Mouse (Mus musculus) heart, postnatal 0 days (tissue): Measurements from ENCODE around the gene March8. TPM values are rescaled to one million over a fixed set of nuclear protein-coding genes. Genes with fewer than 3 reads are reported as not detected.
A peak's percentile ranks its signal among the peaks of the same experiment; 100 is the strongest.

Source experiments
- ATAC-seq: fragments of 200-750 bp; cut with Nextera tagmentation; 2 replicates; pipeline ENCODE4 v1.8.0; 2017; ENCODE audit warnings: low read depth, moderate number of reproducible peaks, moderate library complexity; ENCODE audit not compliant: insufficient read depth
- DNase-seq: peaks from one replicate; pipeline ENCODE4 v3.0.0-alpha.2; 2016; ENCODE audit warnings: low spot score
- H3K27ac ChIP-seq: fragments of 300-500 bp; sonication (generic); 2 replicates; pipeline ENCODE4 v1.5.1; 2014; ENCODE audit warnings: low read depth, mild to moderate bottlenecking
- H3K27me3 ChIP-seq: fragments of 300-500 bp; sonication (generic); 2 replicates; pipeline ENCODE4 v1.6.1; 2014; ENCODE audit warnings: low read length, mixed read lengths; ENCODE audit not compliant: control insufficient read depth, insufficient read depth
- H3K36me3 ChIP-seq: fragments of 300-500 bp; sonication (generic); replicated peaks from 2 replicates; pipeline ENCODE4 v1.6.1; 2014; ENCODE audit warnings: low read length, mixed read lengths; ENCODE audit not compliant: control insufficient read depth, insufficient read depth
- H3K4me1 ChIP-seq: fragments of 300-500 bp; sonication (generic); 2 replicates; pipeline ENCODE4 v1.6.1; 2014; ENCODE audit warnings: antibody characterized with exemption; ENCODE audit not compliant: control insufficient read depth, insufficient read depth
- H3K4me2 ChIP-seq: fragments of 300-500 bp; sonication (generic); 2 replicates; pipeline ENCODE4 v1.6.1; 2014; ENCODE audit warnings: low read depth, mild to moderate bottlenecking, low read length, moderate library complexity
- H3K4me3 ChIP-seq: fragments of 300-500 bp; sonication (generic); 2 replicates; pipeline ENCODE4 v1.5.1; 2014; ENCODE audit warnings: low read depth, low read length
- H3K9ac ChIP-seq: fragments of 300-500 bp; sonication (generic); replicated peaks from 2 replicates; pipeline ENCODE4 v1.6.1; 2014; ENCODE audit warnings: low read depth, low read length, mixed read lengths
- H3K9me3 ChIP-seq: fragments of 300-500 bp; sonication (generic); replicated peaks from 2 replicates; pipeline ENCODE4 v1.6.1; 2016; ENCODE audit warnings: low read length; ENCODE audit not compliant: control insufficient read depth
- CTCF ChIP-seq: IDR thresholded peaks from 2 replicates; pipeline ENCODE4 v1.5.1; 2016; ENCODE audit warnings: antibody characterized with exemption, control low read depth, low read depth
- EP300 ChIP-seq: IDR thresholded peaks from 2 replicates; pipeline ENCODE4 v1.6.1; 2016; ENCODE audit warnings: antibody characterized with exemption, low read depth
- WGBS: fragments of 180-500 bp; shearing (Covaris S2); extraction: QIAGEN DNeasy Blood & Tissue Kit; methylation state at CpG from one replicate; pipeline ENCODE4 v1.1.7; 2014; 5-methylcytosine and 5-hydroxymethylcytosine counted together
- polyA plus RNA-seq: library from polyadenylated mRNA; unstranded; fragments of >200 nt; fragmentation: Nextera tagmentation; extraction: Ambion mirVana; gene quantifications from 2 replicates; pipeline ENCODE4 v1.2.1, GENCODE M21; 2015
- total RNA-seq: library from RNA; depleted of rRNA; stranded (reverse); fragments of >200 nt; gene quantifications from 2 replicates; pipeline ENCODE4 v1.2.3, GENCODE M21; 2014; ENCODE audit warnings: low replicate concordance

March8 gene
- total and polyA plus RNA-seq, 2 experiments from 2014 or later: 17.3 to 73.6 TPM

DNA sequence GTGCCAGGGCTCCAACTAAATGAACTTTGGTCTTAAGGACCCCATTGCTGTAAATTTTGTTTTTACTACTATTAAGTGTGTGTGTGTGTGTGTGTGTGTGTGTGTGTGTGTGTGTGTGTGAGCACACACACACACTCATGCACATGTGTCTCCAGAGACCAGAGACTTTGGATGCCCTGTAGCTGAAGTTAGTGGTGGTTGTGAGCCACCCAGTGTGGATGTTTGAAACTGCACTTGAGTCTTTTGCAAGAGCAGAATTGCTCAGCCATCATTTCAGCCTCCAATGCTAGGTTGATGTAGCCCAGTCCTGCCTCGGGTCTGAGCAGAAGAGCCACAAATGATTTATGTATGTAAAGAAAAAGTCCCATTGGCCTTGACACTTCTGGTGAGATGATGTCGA, 85.8 kb downstream of the March8 start:
- no peak overlapping the region for H3K4me2 ChIP-seq
- peak; percentile 44; the same call in 1 of the 2 replicates for ATAC-seq
- H3K9me3 ChIP-seq: no peaks in the 10 kb centered on the region
- H3K9ac ChIP-seq: no peak overlapping the region
- no peaks in the 10 kb centered on the region for H3K27me3 ChIP-seq
- H3K36me3 ChIP-seq: no peaks in the 10 kb centered on the region
- DNase-seq: no peak
- no peak overlapping the region for H3K27ac ChIP-seq
- WGBS: 60% methylated on average over 2 of the region's 2 CpGs
- TF ChIP-seq EP300 (no peak), CTCF (peak; percentile 48)
- H3K4me3 ChIP-seq: no peak overlapping the region
- no peaks in the 10 kb centered on the region; the same call in 1 of the 2 replicates for H3K4me1 ChIP-seq

DNA sequence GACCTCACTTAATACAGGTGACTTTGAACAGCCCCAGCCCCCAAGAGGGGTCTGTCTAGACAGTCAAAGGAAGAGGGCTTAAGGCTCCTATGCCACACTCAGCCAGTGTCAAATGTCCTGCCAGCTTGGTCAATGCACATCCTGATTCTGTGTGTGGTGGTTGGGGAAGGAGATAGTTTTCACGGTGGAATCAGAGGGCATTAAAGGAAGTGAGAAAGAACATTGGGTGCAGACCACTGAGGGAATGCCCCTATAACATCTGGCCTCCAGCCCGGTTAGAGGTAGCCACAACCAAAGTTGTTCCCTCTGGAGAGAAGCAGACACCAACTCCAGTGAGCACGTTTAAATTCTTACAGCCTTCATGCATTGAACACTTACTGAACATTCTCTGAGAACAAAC, 89.7 kb downstream of the March8 start:
- no peaks in the 10 kb centered on the region for H3K36me3 ChIP-seq
- no peak overlapping the region for H3K27ac ChIP-seq
- no peaks in the 10 kb centered on the region for H3K9me3 ChIP-seq
- no peak overlapping the region for H3K4me3 ChIP-seq
- no peak overlapping the region for H3K4me2 ChIP-seq
- no peak overlapping the region for H3K9ac ChIP-seq
- WGBS: 68% methylated on average over 3 of the region's 3 CpGs
- no peaks in the 10 kb centered on the region for H3K27me3 ChIP-seq
- DNase-seq (no peak), ATAC-seq (no peak)
- TF ChIP-seq CTCF: no peak
- no peaks in the 10 kb centered on the region for H3K4me1 ChIP-seq

DNA sequence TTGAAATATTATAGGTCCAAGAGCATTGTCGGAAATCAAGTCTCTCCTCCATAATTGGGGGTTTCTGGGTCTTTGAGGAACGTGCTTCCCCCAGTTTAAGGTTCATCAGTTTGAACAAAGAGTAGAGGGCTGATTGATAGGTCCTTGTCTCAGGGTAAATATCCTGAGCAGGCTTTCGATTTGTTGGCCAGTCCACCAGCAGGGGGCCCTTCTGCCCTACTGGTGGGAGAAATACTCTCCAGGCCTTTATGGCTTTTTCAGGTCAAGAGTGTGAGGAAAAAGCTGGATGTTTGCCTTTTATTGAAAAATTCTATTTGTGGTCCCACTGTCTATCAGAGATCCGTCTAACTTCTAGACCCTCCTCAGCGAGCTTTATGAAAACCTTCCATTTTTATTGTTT, 90.5 kb downstream of the March8 start:
- whole genome bisulfite sequencing: 50% methylated on average over 5 of the region's 5 CpGs
- DNase-seq (no peak), ATAC-seq (no peak; the same call in 1 of the 2 replicates)

DNA sequence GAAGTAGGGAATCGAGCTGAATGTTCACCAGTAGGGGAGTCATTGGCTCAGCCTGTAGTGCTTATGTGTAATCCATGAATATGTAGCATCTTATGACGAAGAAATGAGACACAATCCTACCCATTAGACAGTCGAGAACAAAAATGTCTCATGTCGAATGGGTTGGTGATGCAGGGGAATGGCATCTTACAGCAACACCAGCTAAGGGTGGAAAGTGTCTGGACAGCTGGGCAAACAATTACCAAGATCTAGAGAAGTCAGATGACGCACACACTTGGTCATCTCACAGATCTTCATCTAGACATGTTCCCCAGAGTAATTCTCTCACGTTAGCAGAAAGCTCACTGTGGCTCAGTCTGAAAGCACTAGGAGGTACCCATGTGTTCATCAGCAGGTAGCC, 101.0 kb downstream of the March8 start:
- H3K9ac ChIP-seq: no peak overlapping the region
- 81% methylated on average over 6 of the region's 6 CpGs for WGBS

More for the DNA sequence above, 90.5 kb downstream of the March8 start:
- Histone ChIP-seq H3K4me1 (no peaks in the 10 kb centered on the region), H3K4me2 (no peak overlapping the region), H3K36me3 (no peaks in the 10 kb centered on the region), H3K27ac (no peak overlapping the region), H3K9ac (no peak overlapping the region), H3K4me3 (no peak overlapping the region), H3K9me3 (no peaks in the 10 kb centered on the region), H3K27me3 (no peaks in the 10 kb centered on the region)
- peak; percentile 69 for TF ChIP-seq CTCF
- TF ChIP-seq EP300: no peak

DNA sequence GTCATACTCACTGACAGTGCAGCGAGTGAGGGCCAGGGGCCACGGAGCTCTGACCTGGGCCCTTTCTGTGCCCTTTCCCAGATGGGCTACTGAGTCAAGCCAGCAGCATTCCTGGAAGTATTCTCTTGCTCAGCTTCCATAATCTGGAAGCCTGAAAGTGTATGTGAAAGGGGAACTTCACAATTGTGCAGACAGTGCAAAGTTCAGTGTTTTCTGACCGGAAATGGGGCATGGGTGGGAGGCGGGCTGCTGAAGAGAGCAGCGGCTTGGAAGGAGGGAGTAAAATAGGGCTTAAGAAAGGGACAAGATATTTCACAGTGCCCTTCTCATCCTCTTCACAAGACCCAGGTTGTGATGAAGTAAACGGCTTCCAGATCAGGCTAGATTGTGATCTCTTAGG, 101.7 kb downstream of the March8 start:
- Histone ChIP-seq H3K4me3 (no peak overlapping the region), H3K9ac (no peak overlapping the region), H3K36me3 (no peaks in the 10 kb centered on the region), H3K9me3 (no peaks in the 10 kb centered on the region), H3K27ac (0 out of 2 replicates have a peak overlapping the region, but pooled peaks have one; percentile 85), H3K4me1 (peaks cover 10% of the 10 kb centered on the region), H3K4me2 (no peak overlapping the region), H3K27me3 (no peaks in the 10 kb centered on the region)
- DNase-seq (no peak), ATAC-seq (no peak)
- TF ChIP-seq CTCF: no peak
- no peak for TF ChIP-seq EP300
- WGBS: 84% methylated on average over 6 of the region's 6 CpGs

More for the DNA sequence above, 101.0 kb downstream of the March8 start:
- Histone ChIP-seq H3K4me1 (peaks cover 10% of the 10 kb centered on the region), H3K27me3 (no peaks in the 10 kb centered on the region), H3K9me3 (no peaks in the 10 kb centered on the region), H3K4me2 (no peak overlapping the region), H3K36me3 (no peaks in the 10 kb centered on the region), H3K4me3 (no peak overlapping the region), H3K27ac (no peak overlapping the region)
- DNase-seq (no peak), ATAC-seq (no peak)
- TF ChIP-seq EP300 (no peak), CTCF (no peak)

DNA sequence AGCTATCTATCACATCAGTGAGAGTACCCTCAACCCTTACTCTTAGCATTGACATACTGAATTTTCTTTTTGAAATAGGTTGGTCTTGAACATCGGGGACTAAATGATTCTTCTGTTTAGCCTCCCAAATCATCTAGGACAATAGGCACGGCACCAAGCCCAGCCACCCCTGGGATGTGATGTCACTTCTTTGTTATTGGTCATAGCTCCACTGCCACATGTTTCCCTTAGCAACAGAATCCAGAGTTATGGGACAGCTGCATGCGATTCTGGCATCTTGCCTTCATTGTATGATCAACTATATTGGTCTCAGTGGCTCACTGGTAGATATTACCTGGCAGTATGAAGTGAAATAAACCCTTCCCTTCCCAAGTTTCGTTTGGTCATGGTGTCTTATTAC, 102.6 kb downstream of the March8 start:
- DNase-seq (no peak), ATAC-seq (peak; percentile 70)
- no peak overlapping the region for H3K9ac ChIP-seq
- peak overlapping the region; percentile 85 for H3K27ac ChIP-seq
- H3K9me3 ChIP-seq: no peaks in the 10 kb centered on the region
- H3K27me3 ChIP-seq: no peaks in the 10 kb centered on the region
- no peaks in the 10 kb centered on the region for H3K36me3 ChIP-seq
- no peak overlapping the region for H3K4me2 ChIP-seq
- H3K4me3 ChIP-seq: no peak overlapping the region
- TF ChIP-seq EP300 (no peak), CTCF (no peak)
- 39% methylated on average over 4 of the region's 4 CpGs for WGBS
- peaks cover 10% of the 10 kb centered on the region for H3K4me1 ChIP-seq
